Mouse (Mus musculus) cerebellum, adult 2 months (tissue): ENCODE measurements around the gene Cspg4.

Source experiments
- CTCF ChIP-seq: fragments of 200-500 bp; IDR thresholded peaks from 2 replicates; pipeline ENCODE4 v1.5.1; 2011; ENCODE audit warnings: low read depth, mild to moderate bottlenecking, control low read depth, low read length, moderate library complexity, borderline replicate concordance; ENCODE audit not compliant: insufficient read depth
- POLR2A ChIP-seq: fragments of 200-500 bp; IDR thresholded peaks from 2 replicates; pipeline ENCODE4 v1.6.1; 2011; ENCODE audit warnings: low read length, control low read depth, borderline replicate concordance; ENCODE audit not compliant: insufficient read depth

DNA sequence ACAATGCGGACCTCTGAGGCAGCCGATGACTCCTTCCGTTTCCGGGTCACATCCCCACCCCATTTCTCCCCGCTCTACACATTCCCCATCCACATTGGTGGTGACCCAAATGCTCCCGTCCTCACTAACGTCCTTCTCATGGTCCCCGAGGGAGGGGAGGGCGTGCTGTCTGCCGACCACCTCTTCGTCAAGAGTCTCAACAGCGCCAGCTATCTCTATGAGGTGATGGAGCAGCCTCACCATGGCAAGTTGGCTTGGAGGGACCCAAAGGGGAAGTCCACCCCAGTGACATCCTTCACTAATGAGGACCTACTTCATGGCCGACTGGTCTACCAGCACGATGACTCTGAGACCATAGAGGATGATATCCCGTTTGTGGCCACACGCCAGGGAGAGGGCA is 22.7 kb downstream of the Cspg4 start:
- TF ChIP-seq CTCF (no peak), POLR2A (no peak)
